Mouse (Mus musculus): Measurements from ENCODE around the gene Tmem54. TPM values are rescaled to one million over a fixed set of nuclear protein-coding genes. Genes with fewer than 3 reads are reported as not detected.

The Tmem54 gene
- polyA plus RNA-seq, 1 experiment from 2014 or later, result 4.6 TPM

- Histone ChIP-seq H3K27ac (replicated peaks; ENCODE audit: low read depth, low read length) (no peak overlapping the region), H3K4me1 (ENCODE audit: control insufficient read depth, insufficient read depth, low read length) (0 out of 2 replicates have a peak, but pooled peaks cover 7% of the 10 kb centered on the region), H3K9ac (ENCODE audit: low read length) (peak overlapping the region; percentile 78), H3K4me3 (ENCODE audit: low read depth, low read length) (peak overlapping the region; percentile 49), H3K9me3 (ENCODE audit: control insufficient read depth, low read length) (no peaks in the 10 kb centered on the region), H3K36me3 (ENCODE audit: control insufficient read depth, insufficient read depth, low read length) (no peaks in the 10 kb centered on the region), H3K27me3 (ENCODE audit: control insufficient read depth, insufficient read depth, low read length) (peaks cover 20% of the 10 kb centered on the region; the same call in 1 of the 2 replicates), H3K4me2 (ENCODE audit: low read depth, severe bottlenecking) (peak overlapping the region; percentile 95)
- DNase-seq (ENCODE audit: low spot score) (no peak), ATAC-seq (ENCODE audit: insufficient number of reproducible peaks, low FRiP score, low TSS enrichment, low read depth) (no peak)
- WGBS, result 48% methylated on average over 14 of the region's 14 CpGs
Measured at GRCm38 (mm10) chr4:129137392-129138321, 32.3 kb downstream of the Tmem54 start.

DNA sequence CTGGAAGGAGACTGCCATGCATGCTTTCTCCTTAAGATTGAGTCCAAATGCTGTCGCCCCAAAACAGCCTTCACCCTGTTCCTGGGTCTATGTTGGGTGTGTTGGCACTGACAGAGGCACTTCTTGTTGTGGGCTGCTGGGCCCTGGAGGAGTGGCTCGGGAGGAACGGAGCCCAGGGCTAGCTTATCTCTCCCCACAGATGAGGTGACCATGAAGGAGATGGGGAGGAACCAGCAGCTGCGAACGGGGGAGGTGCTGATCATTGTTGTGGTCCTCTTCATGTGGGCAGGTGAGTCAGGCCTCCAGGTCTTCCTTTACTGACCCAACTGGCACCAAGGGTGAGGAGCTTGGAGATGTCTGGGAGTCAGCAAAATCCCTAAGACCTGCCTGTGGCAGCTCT lies 34.3 kb downstream of the Tmem54 start:
- Histone ChIP-seq H3K4me1 (ENCODE audit: control insufficient read depth, insufficient read depth, low read length) (0 out of 2 replicates have a peak, but pooled peaks cover 6% of the 10 kb centered on the region), H3K9ac (ENCODE audit: low read length) (0 out of 2 replicates have a peak overlapping the region, but pooled peaks have one; percentile 12), H3K4me3 (ENCODE audit: low read depth, low read length) (no peak overlapping the region), H3K9me3 (ENCODE audit: control insufficient read depth, low read length) (no peaks in the 10 kb centered on the region), H3K36me3 (ENCODE audit: control insufficient read depth, insufficient read depth, low read length) (no peaks in the 10 kb centered on the region), H3K4me2 (ENCODE audit: low read depth, severe bottlenecking) (no peak overlapping the region), H3K27me3 (ENCODE audit: control insufficient read depth, insufficient read depth, low read length) (peaks cover 20% of the 10 kb centered on the region; the same call in 1 of the 2 replicates), H3K27ac (replicated peaks; ENCODE audit: low read depth, low read length) (no peak overlapping the region)
- DNase-seq (ENCODE audit: low spot score) (no peak), ATAC-seq (ENCODE audit: insufficient number of reproducible peaks, low FRiP score, low TSS enrichment, low read depth) (no peak)
- 91% methylated on average over 5 of the region's 5 CpGs for WGBS

DNA sequence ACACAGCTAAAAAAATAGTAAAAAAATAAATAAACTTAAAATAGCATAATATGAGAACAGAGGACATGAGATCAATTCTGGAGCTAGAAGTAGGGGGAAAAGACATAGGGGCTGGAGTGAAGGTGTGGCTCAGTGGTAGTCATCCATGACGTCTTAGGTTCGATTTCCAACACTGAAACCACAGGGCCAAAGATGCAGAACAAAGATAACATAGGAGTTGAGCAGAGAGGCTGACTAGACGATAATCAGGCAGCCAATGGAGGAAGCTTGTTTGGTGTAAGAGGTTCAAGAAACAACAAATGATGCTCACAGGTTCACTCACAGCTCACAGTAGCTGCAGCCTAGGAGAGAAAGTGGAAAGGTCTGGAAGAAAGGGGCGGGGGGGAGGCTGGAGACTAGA lies 35.5 kb downstream of the Tmem54 start:
- Histone ChIP-seq H3K4me1 (ENCODE audit: control insufficient read depth, insufficient read depth, low read length) (0 out of 2 replicates have a peak, but pooled peaks cover 5% of the 10 kb centered on the region), H3K9ac (ENCODE audit: low read length) (no peak overlapping the region), H3K27ac (replicated peaks; ENCODE audit: low read depth, low read length) (no peak overlapping the region), H3K9me3 (ENCODE audit: control insufficient read depth, low read length) (no peaks in the 10 kb centered on the region), H3K4me2 (ENCODE audit: low read depth, severe bottlenecking) (no peak overlapping the region), H3K27me3 (ENCODE audit: control insufficient read depth, insufficient read depth, low read length) (peaks cover 16% of the 10 kb centered on the region; the same call in 1 of the 2 replicates), H3K36me3 (ENCODE audit: control insufficient read depth, insufficient read depth, low read length) (no peaks in the 10 kb centered on the region), H3K4me3 (ENCODE audit: low read depth, low read length) (no peak overlapping the region)
- 87% methylated on average over 4 of the region's 4 CpGs for WGBS
- ATAC-seq (ENCODE audit: insufficient number of reproducible peaks, low FRiP score, low TSS enrichment, low read depth) (no peak), DNase-seq (ENCODE audit: low spot score) (no peak)

GRCm38 (mm10) chr4:129141560-129142438 lies 36.5 kb downstream of the Tmem54 start:
- Histone ChIP-seq H3K4me3 (ENCODE audit: low read depth, low read length) (no peak overlapping the region), H3K27ac (replicated peaks; ENCODE audit: low read depth, low read length) (no peak overlapping the region), H3K9ac (ENCODE audit: low read length) (no peak overlapping the region), H3K4me2 (ENCODE audit: low read depth, severe bottlenecking) (no peak overlapping the region), H3K9me3 (ENCODE audit: control insufficient read depth, low read length) (no peaks in the 10 kb centered on the region), H3K36me3 (ENCODE audit: control insufficient read depth, insufficient read depth, low read length) (no peaks in the 10 kb centered on the region), H3K4me1 (ENCODE audit: control insufficient read depth, insufficient read depth, low read length) (0 out of 2 replicates have a peak, but pooled peaks cover 2% of the 10 kb centered on the region), H3K27me3 (ENCODE audit: control insufficient read depth, insufficient read depth, low read length) (peaks cover 9% of the 10 kb centered on the region; the same call in 1 of the 2 replicates)
- WGBS, result 84% methylated on average over 17 of the region's 17 CpGs
- DNase-seq (ENCODE audit: low spot score) (no peak), ATAC-seq (ENCODE audit: insufficient number of reproducible peaks, low FRiP score, low TSS enrichment, low read depth) (no peak)

DNA sequence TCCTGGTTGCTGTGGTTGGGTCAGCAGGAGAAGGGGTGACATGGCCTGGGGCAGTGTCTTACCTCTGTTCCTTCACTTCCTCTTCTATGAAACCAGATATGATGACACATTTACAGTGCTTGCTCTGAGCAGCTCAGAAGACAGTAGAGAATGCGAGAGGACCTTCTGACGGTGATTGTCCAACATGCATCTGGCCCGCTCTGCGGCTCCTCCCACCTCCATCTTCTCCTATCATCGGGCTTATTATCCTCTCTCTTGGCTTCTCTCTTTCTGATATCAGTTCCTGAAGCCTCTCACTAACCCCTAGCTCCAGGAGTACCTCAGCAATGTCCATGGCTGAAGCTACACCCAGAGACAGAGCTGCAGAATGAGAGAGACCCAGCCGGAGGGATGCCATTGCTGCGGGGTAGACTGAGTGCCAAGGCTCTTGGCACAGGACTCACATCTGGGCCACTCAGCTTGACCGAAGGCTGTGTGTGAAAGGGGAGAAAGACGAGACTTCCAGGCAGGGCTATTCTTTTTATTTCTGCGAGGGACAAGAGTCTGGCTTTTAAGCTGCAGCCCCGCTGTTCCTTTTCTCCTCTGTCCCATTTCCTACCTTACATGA lies 37.2 kb downstream of the Tmem54 start:
- H3K4me1 ChIP-seq (ENCODE audit: control insufficient read depth, insufficient read depth, low read length), result no peaks in the 10 kb centered on the region
- no peaks in the 10 kb centered on the region for H3K9me3 ChIP-seq (ENCODE audit: control insufficient read depth, low read length)
- H3K4me2 ChIP-seq (ENCODE audit: low read depth, severe bottlenecking), result no peak overlapping the region
- no peaks in the 10 kb centered on the region for H3K36me3 ChIP-seq (ENCODE audit: control insufficient read depth, insufficient read depth, low read length)
- no peak for DNase-seq (ENCODE audit: low spot score)
- peaks cover 4% of the 10 kb centered on the region; the same call in 1 of the 2 replicates for H3K27me3 ChIP-seq (ENCODE audit: control insufficient read depth, insufficient read depth, low read length)
- WGBS, result 94% methylated on average over 11 of the region's 11 CpGs
- H3K4me3 ChIP-seq (ENCODE audit: low read depth, low read length), result no peak overlapping the region
- no peak for ATAC-seq (ENCODE audit: insufficient number of reproducible peaks, low FRiP score, low TSS enrichment, low read depth)
- no peak overlapping the region for H3K9ac ChIP-seq (ENCODE audit: low read length)
- no peak overlapping the region for H3K27ac ChIP-seq (replicated peaks; ENCODE audit: low read depth, low read length)

- ATAC-seq (ENCODE audit: insufficient number of reproducible peaks, low FRiP score, low TSS enrichment, low read depth) (no peak), DNase-seq (ENCODE audit: low spot score) (no peak)
- no peak overlapping the region for H3K27ac ChIP-seq (replicated peaks; ENCODE audit: low read depth, low read length)
- no peaks in the 10 kb centered on the region for H3K9me3 ChIP-seq (ENCODE audit: control insufficient read depth, low read length)
- H3K4me3 ChIP-seq (ENCODE audit: low read depth, low read length), result no peak overlapping the region
- H3K4me1 ChIP-seq (ENCODE audit: control insufficient read depth, insufficient read depth, low read length), result no peaks in the 10 kb centered on the region
- H3K27me3 ChIP-seq (ENCODE audit: control insufficient read depth, insufficient read depth, low read length), result no peaks in the 10 kb centered on the region; the same call in 1 of the 2 replicates
- H3K9ac ChIP-seq (ENCODE audit: low read length), result no peak overlapping the region
- H3K36me3 ChIP-seq (ENCODE audit: control insufficient read depth, insufficient read depth, low read length), result no peaks in the 10 kb centered on the region
- no peak overlapping the region for H3K4me2 ChIP-seq (ENCODE audit: low read depth, severe bottlenecking)
- 86% methylated on average over 5 of the region's 5 CpGs for WGBS
Measured at GRCm38 (mm10) chr4:129143509-129143908, 38.2 kb downstream of the Tmem54 start.

DNA sequence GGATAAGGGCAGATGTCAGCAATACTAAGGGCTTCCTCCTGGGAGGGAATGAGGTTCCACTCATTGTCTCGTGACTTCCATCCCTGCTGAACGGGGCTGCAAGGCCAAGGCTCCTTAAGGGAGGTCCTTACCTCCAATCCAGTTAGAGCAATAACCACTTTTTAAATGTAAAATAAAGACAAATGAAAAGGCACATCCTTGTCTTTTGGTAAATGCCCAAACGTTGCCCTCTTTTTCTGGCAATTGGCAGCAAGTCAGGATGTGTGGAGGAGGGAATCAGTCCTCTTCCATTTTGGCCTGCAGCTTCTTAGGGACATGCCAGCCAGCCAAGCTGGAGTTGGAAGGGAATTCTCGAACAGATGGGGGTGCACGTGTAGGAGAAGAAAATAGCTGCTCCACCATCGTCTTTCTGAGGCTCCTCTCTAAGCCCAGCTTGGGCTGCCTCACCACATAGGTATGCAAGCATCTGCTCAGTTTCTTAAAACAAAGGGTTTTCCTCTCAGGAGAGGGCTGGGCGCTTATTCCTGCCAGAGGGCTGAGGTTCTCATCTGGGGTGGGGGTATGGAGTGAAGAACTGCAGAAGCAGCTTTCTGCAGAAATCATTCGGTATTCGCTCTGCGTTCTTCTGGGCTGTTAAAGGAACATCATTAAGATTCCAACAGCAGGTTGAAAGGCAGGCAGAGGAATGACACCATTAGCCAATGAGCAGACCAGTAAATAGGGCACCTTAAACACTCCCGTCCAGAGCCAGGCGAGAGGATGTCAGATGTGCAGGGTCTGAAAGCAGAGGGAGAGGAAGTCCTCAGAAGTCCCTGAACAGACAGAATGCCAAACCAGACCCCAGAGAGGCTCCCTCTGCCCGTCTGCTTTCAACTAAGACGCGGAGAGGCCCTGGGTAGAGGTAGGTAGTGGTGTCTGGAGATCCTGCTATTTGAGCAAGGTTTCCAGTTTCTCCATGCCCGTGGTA lies 39.3 kb downstream of the Tmem54 start:
- WGBS, result 53% methylated on average over 16 of the region's 16 CpGs
- Histone ChIP-seq H3K4me2 (ENCODE audit: low read depth, severe bottlenecking) (no peak overlapping the region), H3K27ac (replicated peaks; ENCODE audit: low read depth, low read length) (no peak overlapping the region), H3K9me3 (ENCODE audit: control insufficient read depth, low read length) (no peaks in the 10 kb centered on the region), H3K4me3 (ENCODE audit: low read depth, low read length) (no peak overlapping the region), H3K9ac (ENCODE audit: low read length) (no peak overlapping the region), H3K36me3 (ENCODE audit: control insufficient read depth, insufficient read depth, low read length) (peaks cover under 1% of the 10 kb centered on the region; the same call in 1 of the 2 replicates), H3K27me3 (ENCODE audit: control insufficient read depth, insufficient read depth, low read length) (no peaks in the 10 kb centered on the region), H3K4me1 (ENCODE audit: control insufficient read depth, insufficient read depth, low read length) (no peaks in the 10 kb centered on the region)
- ATAC-seq (ENCODE audit: insufficient number of reproducible peaks, low FRiP score, low TSS enrichment, low read depth) (no peak), DNase-seq (ENCODE audit: low spot score) (no peak)

All from limb, embryonic 11.5 days (tissue).